Mouse (Mus musculus) CH12.LX (cell line): Measurements from ENCODE around the gene Eif2b1. TPM values are rescaled to one million over a fixed set of nuclear protein-coding genes. Genes with fewer than 3 reads are reported as not detected.

Experiments used
- DNase-seq: peaks from one replicate; pipeline ENCODE4 v3.0.0-alpha.2; 2013; ENCODE audit errors: extremely low read depth
- H3K27ac ChIP-seq: 2 replicates; pipeline ENCODE4 v1.5.1; 2012; ENCODE audit warnings: low read depth, mild to moderate bottlenecking, control low read depth, moderate library complexity; ENCODE audit not compliant: insufficient read depth
- H3K27me3 ChIP-seq: replicated peaks from 2 replicates; pipeline ENCODE3; 2012; ENCODE audit warnings: inconsistent platforms
- H3K36me3 ChIP-seq, 2 experiments: replicated peaks in 1 of 2; 2 replicates each; pipeline versions ENCODE3 to v1.6.1; 2012; ENCODE audit warnings: inconsistent platforms in 1 of 2, low read length in 1 of 2, mild to moderate bottlenecking in 1 of 2, mixed read lengths in 1 of 2, moderate library complexity in 1 of 2; ENCODE audit not compliant: control insufficient read depth in 1 of 2, insufficient read depth in 1 of 2
- H3K4me1 ChIP-seq, 2 experiments: 2 replicates each; pipeline ENCODE4 v1.6.1; 2012; ENCODE audit warnings: inconsistent platforms in 1 of 2, moderate library complexity in 1 of 2; ENCODE audit not compliant: insufficient read depth in 2 of 2, control insufficient read depth in 1 of 2
- H3K4me2 ChIP-seq: 2 replicates; pipeline ENCODE4 v1.6.1; 2012; ENCODE audit warnings: low read depth, mild to moderate bottlenecking, control low read depth; ENCODE audit not compliant: poor library complexity, insufficient read depth, severe bottlenecking
- H3K4me3 ChIP-seq, 3 experiments: fragments of 150-350 bp in 1 of 3; sonication (generic) in 1 of 3; replicated peaks in 1 of 3; 2 replicates each; pipeline versions ENCODE3 to v1.5.1; 2011 to 2012; ENCODE audit warnings: low read depth in 2 of 3, low read length in 2 of 3, mild to moderate bottlenecking in 2 of 3, moderate library complexity in 2 of 3, control low read depth in 1 of 3, improper control_type of control experiment in 1 of 3, inconsistent platforms in 1 of 3, mixed read lengths in 1 of 3; ENCODE audit not compliant: poor library complexity in 1 of 3
- H3K79me2 ChIP-seq: replicated peaks from 2 replicates; pipeline ENCODE4 v1.6.1; 2012; ENCODE audit warnings: mild to moderate bottlenecking, moderate library complexity; ENCODE audit not compliant: control insufficient read depth, poor library complexity, insufficient read depth, severe bottlenecking; ENCODE audit errors: extremely low read depth
- H3K9ac ChIP-seq: 2 replicates; pipeline ENCODE4 v1.6.1; 2012; ENCODE audit warnings: low read depth, mild to moderate bottlenecking, control low read depth, moderate library complexity; ENCODE audit not compliant: insufficient read depth
- H3K9me3 ChIP-seq: replicated peaks from 2 replicates; pipeline ENCODE3; 2012; ENCODE audit warnings: low read length, inconsistent platforms, mixed read lengths
- CHD2 ChIP-seq: IDR thresholded peaks from 2 replicates; pipeline ENCODE4 v1.6.1; 2011; ENCODE audit warnings: low read length, improper control_type of control experiment
- CTCF ChIP-seq, 2 experiments: IDR thresholded peaks in 1 of 2; conservative IDR thresholded peaks in 1 of 2; 2 replicates each; pipeline ENCODE4 v1.5.1; 2011 to 2012; ENCODE audit warnings: low read depth in 2 of 2, low read length in 2 of 2, improper control_type of control experiment in 1 of 2, inconsistent platforms in 1 of 2, mild to moderate bottlenecking in 1 of 2, moderate library complexity in 1 of 2
- HCFC1 ChIP-seq: IDR thresholded peaks from 2 replicates; pipeline ENCODE4 v1.6.1; 2012; ENCODE audit warnings: low read depth, mild to moderate bottlenecking, inconsistent platforms, low read length, improper control_type of control experiment
- JUN ChIP-seq: IDR thresholded peaks from 2 replicates; pipeline ENCODE4 v1.6.1; 2011; ENCODE audit warnings: low read depth, mild to moderate bottlenecking, low read length, improper control_type of control experiment, moderate library complexity; ENCODE audit not compliant: insufficient read depth
- MAX ChIP-seq: IDR thresholded peaks from 2 replicates; pipeline ENCODE4 v1.6.1; 2011; ENCODE audit warnings: low read length, improper control_type of control experiment
- MAZ ChIP-seq: IDR thresholded peaks from 2 replicates; pipeline ENCODE4 v1.6.1; 2012; ENCODE audit warnings: low read depth, mild to moderate bottlenecking, inconsistent platforms, low read length, improper control_type of control experiment, moderate library complexity
- MEF2A ChIP-seq: IDR thresholded peaks from 2 replicates; pipeline ENCODE4 v1.6.1; 2014; ENCODE audit warnings: low read depth, mild to moderate bottlenecking, inconsistent platforms, low read length, improper control_type of control experiment, borderline replicate concordance
- MXI1 ChIP-seq: IDR thresholded peaks from 2 replicates; pipeline ENCODE4 v1.6.1; 2011; ENCODE audit warnings: mild to moderate bottlenecking, low read depth, low read length, improper control_type of control experiment
- NRF1 ChIP-seq: IDR thresholded peaks from 2 replicates; pipeline ENCODE4 v1.6.1; 2014; ENCODE audit warnings: low read depth, mild to moderate bottlenecking, inconsistent platforms, low read length, improper control_type of control experiment, moderate library complexity
- POLR2AphosphoS2 ChIP-seq: IDR thresholded peaks from 2 replicates; pipeline ENCODE4 v1.6.1; 2011; ENCODE audit warnings: low read depth, low read length, improper control_type of control experiment
- RAD21 ChIP-seq: IDR thresholded peaks from 2 replicates; pipeline ENCODE4 v1.6.1; 2011; ENCODE audit warnings: low read depth, mild to moderate bottlenecking, low read length, improper control_type of control experiment, moderate library complexity
- RCOR1 ChIP-seq: conservative IDR thresholded peaks from 2 replicates; pipeline ENCODE4 v1.6.1; 2012; ENCODE audit warnings: low read depth, mild to moderate bottlenecking, inconsistent platforms, low read length, improper control_type of control experiment
- SMC3 ChIP-seq: IDR thresholded peaks from 2 replicates; pipeline ENCODE4 v1.6.1; 2011; ENCODE audit warnings: low read depth, low read length, improper control_type of control experiment
- TBP ChIP-seq: conservative IDR thresholded peaks from 2 replicates; pipeline ENCODE4 v1.6.1; 2011; ENCODE audit warnings: low read depth, low read length, improper control_type of control experiment
- TCF12 ChIP-seq: IDR thresholded peaks from 2 replicates; pipeline ENCODE4 v1.6.1; 2014; ENCODE audit warnings: low read depth, mild to moderate bottlenecking, inconsistent platforms, low read length, improper control_type of control experiment
- UBTF ChIP-seq: IDR thresholded peaks from 2 replicates; pipeline ENCODE4 v1.6.1; 2012; ENCODE audit warnings: low read depth, mild to moderate bottlenecking, inconsistent platforms, low read length, improper control_type of control experiment, moderate library complexity
- ZKSCAN1 ChIP-seq: IDR thresholded peaks from 2 replicates; pipeline ENCODE4 v1.6.1; 2012; ENCODE audit warnings: low read depth, inconsistent platforms, low read length, improper control_type of control experiment, borderline replicate concordance
- dilution Hi-C: fragments of 300-500 bp; cut with MboI; formaldehyde crosslinking; loops from 2 replicates; pipeline ENCODE4 v1.14.3; 2020; ENCODE audit warnings: low sequenced_read_pairs; ENCODE audit not compliant: extremely low pct_unique_long_range_greater_than_20kb, extremely low pct_ligation_motif_present
- in situ Hi-C: fragments of 300-500 bp; cut with MboI; formaldehyde crosslinking; loops from 3 replicates; pipeline ENCODE4 v1.14.3; 2019; ENCODE audit warnings: low sequenced_read_pairs, low pct_ligation_motif_present, low pct_unique_long_range_greater_than_20kb, mixed read lengths
- polyA plus RNA-seq: library from polyadenylated mRNA; unstranded; fragments of >175 nt; gene quantifications from 2 replicates; pipeline ENCODE4 v1.2.1, GENCODE M21; 2012; ENCODE audit warnings: low read depth; ENCODE audit not compliant: insufficient read length
- total RNA-seq, 2 experiments: library from RNA; depleted of rRNA; stranded (reverse); fragments of 300-350 nt in 1 of 2; fragments of >200 nt in 1 of 2; gene quantifications; 2 replicates each; pipeline ENCODE4 v1.2.3; 2012 to 2014

Eif2b1 gene
- total and polyA plus RNA-seq, 3 experiments = 50.8 to 104 (median 98.0) TPM

GRCm38 (mm10) chr5:124524943-124525342 is 54.0 kb downstream of the Eif2b1 start:
- Histone ChIP-seq H3K9ac (no peak overlapping the region), H3K27me3 (no peaks in the 10 kb centered on the region), H3K4me2 (no peak overlapping the region), H3K4me3 (no peak overlapping the region), H3K9me3 (no peaks in the 10 kb centered on the region), H3K79me2 (no peaks in the 10 kb centered on the region), H3K27ac (no peak overlapping the region), H3K4me1 (peaks cover 14 to 17% of the 10 kb centered on the region in 2 experiments), H3K36me3 (peaks cover 0 to 3% of the 10 kb centered on the region in 2 experiments)
- in situ Hi-C loops (loop anchor here (5.0 kb wide), 1 partner anchor 33 kb away; no protein-coding TSS in a partner anchor), dilution Hi-C loops (no loop called here)
- TF ChIP-seq HCFC1 (no peak), RAD21 (no peak), MAX (no peak), MAZ (no peak), RCOR1 (no peak), NRF1 (no peak), JUN (no peak), CTCF (conservative IDR thresholded peaks at IDR 0.05 in 1 of 2, IDR thresholded peaks at IDR 0.05 in 1 of 2; ENCODE audit: low read depth in 2 of 2, low read length in 2 of 2) (no peak), MXI1 (no peak), POLR2AphosphoS2 (no peak), MEF2A (no peak), TCF12 (no peak), TBP (no peak), UBTF (no peak)
- no peak for DNase-seq

- Histone ChIP-seq H3K27ac (no peak overlapping the region), H3K9ac (no peak overlapping the region), H3K4me1 (peaks cover 13 to 14% of the 10 kb centered on the region in 2 experiments), H3K4me2 (no peak overlapping the region), H3K36me3 (peaks cover 0 to 3% of the 10 kb centered on the region in 2 experiments), H3K79me2 (no peaks in the 10 kb centered on the region), H3K9me3 (no peaks in the 10 kb centered on the region), H3K27me3 (no peaks in the 10 kb centered on the region), H3K4me3 (no peak overlapping the region)
- no peak for TF ChIP-seq ZKSCAN1
- TF ChIP-seq CTCF (conservative IDR thresholded peaks at IDR 0.05 in 1 of 2, IDR thresholded peaks at IDR 0.05 in 1 of 2; ENCODE audit: low read depth in 2 of 2, low read length in 2 of 2) = peak in 1 of 2 experiments; percentile 33; a peak in 2 of 4 replicates
- peak; percentile 6; the same call in 1 of the 2 replicates for TF ChIP-seq SMC3
- TF ChIP-seq CHD2 = no peak
- no peak for DNase-seq
- dilution Hi-C loops = no loop called here
- in situ Hi-C loops = no loop called here
These were observed 55.9 kb downstream of the Eif2b1 start for GRCm38 (mm10) chr5:124523032-124523431.
